Mouse (Mus musculus) cerebral cortex, adult 2 months (tissue): ENCODE results near the gene Agpat3.

Experiments used
- WGBS: fragments of 180-500 bp; shearing (Covaris S2); methylation state at CpG from one replicate; pipeline ENCODE4 v1.1.7; 2018; 5-methylcytosine and 5-hydroxymethylcytosine counted together

Agpat3 gene

DNA sequence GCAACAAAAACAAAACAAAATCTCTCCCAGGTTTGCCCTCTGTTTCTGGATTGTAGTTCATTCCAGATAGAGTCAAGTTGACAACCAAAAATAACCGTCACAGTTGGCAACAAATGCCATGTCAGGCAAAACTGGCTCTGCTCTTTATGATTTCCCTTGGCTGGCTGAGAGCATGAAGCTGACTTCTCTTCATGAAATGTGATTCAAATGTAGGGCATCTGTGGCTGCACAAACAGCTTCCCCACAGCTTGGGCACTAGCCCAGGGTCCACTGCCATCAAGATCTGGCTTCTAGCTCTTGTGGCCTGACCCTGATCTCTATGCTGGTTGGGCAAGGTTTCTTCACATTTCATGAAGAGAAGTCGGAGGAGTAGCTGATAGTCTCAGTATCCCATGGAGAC, 9.7 kb upstream of the Agpat3 start:
- WGBS = 60% methylated on average over 2 of the region's 2 CpGs

DNA sequence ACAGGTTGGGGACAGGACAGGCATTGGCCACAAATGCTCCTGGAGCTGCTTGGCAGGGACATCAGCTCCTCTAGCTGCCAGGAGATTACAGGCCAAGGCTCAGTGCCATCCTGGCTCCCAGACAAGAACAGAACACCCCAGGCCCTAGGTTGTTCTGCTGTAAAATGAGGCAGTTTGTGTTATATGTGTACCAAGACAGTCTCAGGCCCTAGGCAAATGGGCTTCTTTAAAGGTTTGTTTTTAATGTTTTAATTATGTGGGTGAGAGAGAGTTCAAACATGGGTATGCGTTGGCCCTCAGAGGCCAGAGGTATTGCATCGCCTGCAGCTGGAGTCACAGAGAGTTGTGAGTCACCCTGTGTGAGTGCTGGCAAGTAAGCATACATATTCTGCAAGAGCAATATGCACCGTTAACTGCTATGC, 8.0 kb upstream of the Agpat3 start:
- 33% methylated on average over 3 of the region's 3 CpGs for WGBS

DNA sequence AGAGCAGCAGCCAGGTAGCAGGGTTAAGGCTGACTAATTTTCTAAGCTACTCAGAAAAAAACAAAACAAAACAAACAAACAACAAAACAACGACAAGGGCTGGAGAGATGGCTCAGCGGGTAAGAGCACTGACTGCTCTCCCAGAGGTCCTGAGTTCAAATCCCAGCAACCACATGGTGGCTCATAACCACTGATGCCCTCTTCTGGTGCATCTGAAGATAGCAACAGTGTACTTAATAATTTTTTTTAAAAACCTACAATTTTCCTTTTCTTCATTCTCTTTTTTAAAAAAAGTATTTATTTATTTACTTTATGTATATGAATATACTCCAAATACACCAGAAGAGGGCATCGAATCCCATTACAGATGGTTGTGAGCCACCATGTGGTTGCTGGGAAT, 6.7 kb upstream of the Agpat3 start:
- WGBS = 87% methylated on average over 3 of the region's 3 CpGs

DNA sequence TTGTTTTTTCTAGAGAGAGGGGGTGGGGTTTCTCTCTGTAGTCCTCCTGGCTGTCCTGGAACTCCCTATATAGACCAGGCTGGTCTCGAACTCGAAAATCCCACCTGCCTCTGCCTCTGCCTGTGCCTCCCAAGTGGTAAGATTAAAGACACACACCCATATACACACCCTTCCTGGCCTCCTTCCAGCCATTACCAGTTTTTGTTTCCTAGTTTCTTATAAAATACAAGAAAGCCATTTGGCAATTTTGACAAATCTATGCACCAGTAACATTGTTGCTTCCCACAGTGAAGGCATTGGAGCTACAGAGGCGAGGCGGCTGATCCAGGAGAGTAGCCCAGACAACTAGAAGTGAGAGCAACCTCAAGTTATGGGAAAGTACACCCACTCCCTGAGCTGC, 6.0 kb upstream of the Agpat3 start:
- 74% methylated on average over 4 of the region's 4 CpGs for WGBS

DNA sequence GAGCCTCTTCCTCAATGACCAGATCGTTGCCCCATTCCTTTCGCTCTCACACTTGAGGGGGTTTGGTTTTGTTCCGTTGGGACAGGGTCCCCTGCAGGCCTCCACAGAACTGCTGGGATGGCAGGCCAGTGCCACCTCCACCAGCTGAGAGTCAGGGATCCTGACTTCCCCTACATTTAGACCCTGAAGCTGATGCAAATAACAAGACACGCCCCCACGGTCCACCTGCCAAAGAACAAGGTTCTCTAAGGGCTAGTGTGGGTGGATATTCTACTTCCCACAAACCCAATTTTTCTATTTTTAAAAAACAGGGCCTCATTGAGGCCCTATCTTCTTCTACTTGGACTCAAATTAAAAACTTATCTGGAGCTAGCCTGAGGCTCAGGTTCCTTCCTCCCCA, 5.5 kb upstream of the Agpat3 start:
- WGBS = 81% methylated on average over 5 of the region's 5 CpGs

DNA sequence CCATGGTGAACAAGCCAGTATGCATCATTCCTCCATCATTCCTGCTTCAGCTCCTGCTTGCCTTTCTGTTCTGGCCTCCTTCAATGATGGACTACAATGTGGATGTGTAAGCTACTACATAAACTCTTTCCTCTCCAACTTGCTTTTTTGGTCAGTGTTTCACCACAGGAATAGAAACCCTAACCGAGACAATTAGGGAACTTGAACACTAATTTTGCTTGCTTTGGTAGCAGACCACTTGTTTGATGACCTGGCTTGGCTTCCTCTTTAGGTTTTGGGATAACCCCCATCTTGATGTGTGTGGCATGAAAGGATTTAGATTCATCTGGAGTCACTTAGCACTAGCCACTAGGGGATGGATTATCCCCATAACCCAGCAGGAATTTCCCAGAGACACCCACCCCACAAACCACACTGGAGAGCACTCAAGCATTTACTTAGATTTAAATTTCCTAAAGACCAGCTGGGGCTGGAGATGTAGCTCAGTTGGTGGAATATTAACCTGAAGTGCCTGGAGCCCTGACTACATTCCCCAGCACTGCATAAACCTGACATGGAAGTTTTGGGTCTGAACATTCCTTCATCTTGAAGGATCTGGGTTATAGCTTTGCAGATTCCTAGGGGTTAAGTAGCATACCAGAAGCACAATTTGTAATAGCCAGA, 3.8 kb upstream of the Agpat3 start:
- 75% methylated on average over 1 of the region's 1 CpGs for WGBS

DNA sequence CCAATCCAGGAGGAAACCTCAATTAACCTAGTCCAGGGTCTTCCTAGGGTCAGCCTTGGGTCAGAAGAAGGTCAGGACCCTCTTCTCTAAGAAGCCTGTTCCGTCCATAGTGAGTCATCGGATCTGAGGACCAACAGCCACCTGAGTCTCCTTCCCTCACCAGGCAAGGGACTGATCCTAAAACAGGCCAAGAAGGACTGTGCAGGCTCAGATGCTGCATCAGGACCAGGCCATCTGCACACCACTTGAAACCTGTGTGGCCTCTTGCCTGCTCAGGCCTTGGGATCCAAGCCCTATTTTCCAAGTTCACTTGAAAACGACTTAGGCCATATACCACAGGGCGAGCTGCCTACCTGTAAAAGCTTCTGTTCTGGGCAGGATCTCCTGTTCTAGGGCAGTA, 907 bp upstream of the Agpat3 start:
- 84% methylated on average over 4 of the region's 4 CpGs for WGBS

DNA sequence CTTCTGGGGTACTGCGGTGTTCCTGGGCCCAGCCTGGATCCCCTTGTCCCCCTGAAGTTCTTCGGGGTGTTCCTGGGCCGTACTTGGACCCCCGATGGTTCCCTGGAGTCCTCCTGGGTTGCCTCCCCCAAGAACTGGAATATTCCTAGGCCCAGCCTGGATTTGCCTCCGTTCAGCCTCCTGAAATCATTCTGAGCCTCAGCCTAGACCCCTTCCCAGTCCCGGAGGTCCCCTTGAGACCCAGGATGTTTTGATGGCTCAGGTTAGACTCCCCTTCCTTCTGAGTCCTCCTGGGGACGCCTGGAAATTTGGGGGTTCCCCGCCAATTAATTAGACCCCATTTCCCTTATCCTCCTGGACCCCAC, 359 bp upstream of the Agpat3 start:
- WGBS = 22% methylated on average over 8 of the region's 8 CpGs

DNA sequence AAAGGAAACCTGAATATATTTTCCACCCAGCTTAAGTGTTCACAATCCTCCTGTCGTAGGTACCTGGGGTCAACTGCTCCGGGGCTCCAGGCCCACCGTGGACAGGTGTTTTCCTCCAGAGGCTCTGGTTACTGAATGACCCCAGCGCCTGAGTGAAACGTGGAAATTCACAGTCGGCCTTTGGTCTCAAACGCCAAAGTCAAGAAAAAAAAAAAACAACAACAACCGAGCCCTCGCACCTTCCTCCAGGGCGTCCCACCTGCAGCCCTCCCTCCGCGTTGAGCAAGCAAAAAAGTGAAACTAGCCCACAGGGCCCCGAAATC, 764 bp downstream of the Agpat3 start:
- 2% methylated on average over 13 of the region's 13 CpGs for WGBS

DNA sequence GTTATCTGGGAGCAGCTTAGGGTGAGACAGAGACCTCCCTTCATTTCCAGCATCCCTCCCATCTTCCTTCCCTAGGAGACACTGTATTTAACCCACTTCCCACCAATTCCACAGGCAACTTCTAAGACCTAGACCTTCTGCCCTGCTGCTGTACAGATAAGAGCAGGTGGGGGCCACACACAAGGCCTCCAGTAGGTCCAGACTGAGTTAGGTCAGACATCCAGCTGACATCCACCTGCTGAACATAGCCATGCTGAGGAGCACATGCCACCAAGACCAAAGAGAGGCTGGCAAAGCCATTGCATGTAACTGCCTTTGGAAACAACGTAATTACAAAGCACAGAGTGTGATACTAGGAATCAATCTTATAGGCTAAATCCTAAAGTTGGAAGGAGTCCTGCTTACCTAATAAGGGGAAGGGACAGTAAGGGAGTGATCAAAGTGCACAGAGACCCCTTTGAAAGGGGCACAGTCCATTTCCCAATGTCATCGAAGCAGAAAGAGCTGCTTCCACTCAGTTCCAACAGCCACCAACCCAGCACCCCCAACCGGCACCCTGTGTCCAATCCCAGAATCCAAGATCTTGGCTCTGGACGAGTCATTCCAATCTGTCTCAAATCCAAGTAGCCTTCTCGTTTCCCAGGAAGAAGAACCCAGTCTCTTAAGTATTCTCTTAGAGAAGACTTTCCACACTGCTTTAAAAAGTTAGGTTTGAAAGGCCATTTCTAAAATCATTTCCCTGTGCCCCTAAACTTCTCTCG, 1.3 kb downstream of the Agpat3 start:
- WGBS = 6% methylated on average over 6 of the region's 6 CpGs

DNA sequence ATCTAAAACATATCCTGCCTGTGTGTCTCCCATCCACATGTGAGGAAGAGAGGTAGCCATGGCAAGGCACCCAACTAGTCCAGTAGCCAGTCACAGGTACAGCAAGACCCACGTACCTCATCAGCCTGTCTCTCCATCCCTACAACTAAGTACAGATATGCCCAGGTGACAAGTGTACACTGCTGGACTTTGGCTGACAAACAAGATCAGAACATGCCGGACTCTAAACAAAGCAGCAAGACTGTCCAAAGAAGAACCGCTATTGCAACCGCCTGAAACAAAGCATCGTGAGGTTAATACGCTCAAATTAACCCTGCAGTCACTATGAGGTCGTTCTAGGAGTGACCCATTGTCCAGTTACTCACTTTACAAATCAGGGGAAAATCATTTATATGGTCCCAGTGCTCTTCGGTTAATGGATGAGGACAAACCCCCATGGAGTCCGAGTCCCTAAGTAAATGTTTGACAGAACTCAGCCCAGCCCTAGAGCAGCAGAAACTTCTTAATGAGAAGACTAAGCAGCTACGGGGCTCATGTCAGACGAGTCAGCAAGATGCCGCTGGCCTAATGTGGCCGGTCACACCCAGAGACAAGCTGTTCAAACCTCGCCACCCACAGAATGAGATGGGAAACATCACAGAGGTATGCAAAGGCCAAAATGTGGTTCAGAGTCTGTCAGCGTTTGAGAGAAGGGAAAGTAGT, 2.7 kb downstream of the Agpat3 start:
- WGBS = 61% methylated on average over 15 of the region's 15 CpGs

DNA sequence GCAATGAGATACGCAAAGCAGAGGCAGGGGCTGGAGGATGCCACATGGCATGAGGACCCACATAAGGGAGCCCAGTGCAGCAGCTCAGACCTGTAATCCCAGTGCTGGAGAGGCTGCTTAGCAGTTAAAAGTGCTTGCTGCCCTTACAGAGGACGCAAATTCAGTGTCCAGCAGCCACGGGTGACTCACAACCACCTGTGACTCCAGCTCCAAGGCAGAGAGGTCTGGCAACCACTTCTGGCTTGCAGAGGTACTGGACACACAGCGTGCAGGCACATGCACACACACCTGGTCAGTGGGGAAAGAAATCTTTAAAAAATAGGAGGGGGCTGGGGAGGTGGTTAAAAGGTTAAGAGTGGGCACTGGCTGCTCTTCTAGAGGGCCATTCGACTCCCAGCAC, 4.1 kb downstream of the Agpat3 start:
- WGBS = 84% methylated on average over 5 of the region's 5 CpGs

DNA sequence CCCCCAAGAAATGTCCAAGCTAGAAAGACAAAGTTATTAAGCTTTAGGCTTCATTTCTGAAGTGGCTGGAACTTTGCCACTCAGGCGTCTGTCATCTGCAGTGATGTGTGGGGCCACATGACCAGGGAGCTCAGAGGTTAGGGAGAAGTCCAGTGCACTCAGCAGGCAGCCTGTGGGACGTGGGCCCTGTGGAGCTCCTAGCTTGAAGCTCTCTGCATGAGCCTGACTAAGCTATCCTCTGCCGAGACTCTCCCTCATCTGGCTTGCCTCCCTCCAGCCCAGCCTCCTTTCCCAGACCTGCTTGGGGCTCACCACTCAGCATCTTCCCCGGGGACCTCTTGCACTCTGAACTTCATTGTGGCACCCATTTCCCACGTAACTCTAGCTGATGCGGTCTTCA, 4.8 kb downstream of the Agpat3 start:
- 69% methylated on average over 6 of the region's 6 CpGs for WGBS

DNA sequence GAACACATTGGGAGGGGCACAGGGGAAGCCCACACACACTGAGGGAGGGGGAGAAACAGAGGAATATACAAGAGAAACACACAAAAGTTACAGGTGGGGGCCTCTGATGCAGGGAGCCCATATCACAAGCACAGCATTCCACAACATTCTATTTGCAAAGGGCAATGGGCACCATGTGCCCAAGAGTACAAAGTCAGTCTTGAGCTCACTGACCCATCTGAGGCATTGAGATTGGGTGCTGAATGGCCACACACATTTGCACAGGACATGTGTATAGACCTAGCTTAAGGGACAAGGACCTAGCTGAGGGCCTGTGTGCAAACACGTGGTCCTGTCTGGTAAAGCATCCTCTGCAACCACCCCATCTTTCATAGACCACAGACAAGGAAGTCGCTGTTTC, 6.8 kb downstream of the Agpat3 start:
- WGBS = 94% methylated on average over 2 of the region's 2 CpGs

DNA sequence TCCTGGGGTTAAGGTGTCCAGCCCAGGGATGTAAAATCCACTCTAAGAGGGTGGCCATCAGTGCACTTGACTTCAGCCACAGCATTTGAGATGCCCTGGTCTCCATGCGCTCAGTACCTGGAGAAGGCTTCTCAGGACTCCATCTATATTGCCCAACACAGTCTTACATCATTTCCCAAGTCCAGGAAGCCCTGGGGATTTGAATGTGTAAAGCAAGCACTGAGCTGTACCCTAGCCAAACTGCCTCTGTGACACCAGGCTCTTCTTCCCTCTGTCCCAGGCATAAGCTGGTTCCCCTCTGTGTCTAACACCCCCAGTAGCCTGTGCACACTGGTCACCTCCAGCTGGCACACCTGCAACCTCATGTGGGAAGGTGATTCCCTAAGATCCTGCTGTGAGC, 10.2 kb downstream of the Agpat3 start:
- WGBS = 100% methylated on average over 1 of the region's 1 CpGs

DNA sequence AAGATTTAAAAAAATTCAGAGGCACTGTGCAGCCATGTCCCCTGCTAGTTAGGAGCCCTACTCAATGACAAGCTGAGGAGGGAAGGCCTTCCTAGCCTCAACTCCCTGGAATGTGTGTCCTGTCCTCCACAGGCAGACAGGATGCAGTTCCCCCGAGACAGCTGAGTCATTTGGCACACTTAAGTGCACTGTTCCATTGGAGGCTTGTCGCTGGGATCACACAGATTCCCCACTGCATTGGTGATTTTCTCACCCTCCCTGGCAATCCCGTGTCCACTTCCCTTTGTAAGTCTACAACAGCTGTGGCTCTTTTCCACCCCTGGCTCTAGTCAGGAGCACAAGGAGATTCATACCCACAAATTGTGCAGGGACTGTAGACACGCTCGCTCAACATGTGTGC, 14.1 kb downstream of the Agpat3 start:
- 30% methylated on average over 5 of the region's 5 CpGs for WGBS

DNA sequence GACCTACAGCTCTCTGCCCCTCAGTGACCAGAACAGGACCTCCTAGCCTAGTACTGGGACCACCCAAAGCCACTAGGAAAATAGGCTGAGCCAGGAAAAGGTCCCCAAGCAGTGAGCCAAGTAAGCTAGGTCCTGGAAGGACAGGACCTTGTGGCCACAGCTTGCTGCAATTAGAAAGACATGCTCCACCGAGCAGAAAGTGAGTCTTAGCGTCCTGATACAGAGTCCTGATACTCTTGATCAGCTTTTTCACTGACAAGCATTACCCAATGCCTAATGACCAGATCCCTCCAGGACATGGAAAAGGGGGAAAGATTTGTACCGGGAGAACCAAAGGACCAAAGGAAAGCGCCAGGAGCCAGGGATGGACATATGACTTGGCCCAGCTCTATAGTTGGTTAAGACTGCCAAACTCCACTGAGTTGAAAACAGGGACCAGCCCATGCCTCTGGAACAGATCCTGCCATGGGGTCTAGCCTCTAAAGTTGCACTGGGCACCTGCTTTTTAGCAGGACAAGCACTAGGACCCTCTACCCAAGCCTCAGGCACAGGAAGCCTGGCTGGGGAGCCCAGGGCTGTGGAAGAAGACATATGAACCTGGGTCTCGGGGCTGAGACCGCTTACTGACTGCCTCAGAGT, 17.2 kb downstream of the Agpat3 start:
- 74% methylated on average over 6 of the region's 6 CpGs for WGBS

DNA sequence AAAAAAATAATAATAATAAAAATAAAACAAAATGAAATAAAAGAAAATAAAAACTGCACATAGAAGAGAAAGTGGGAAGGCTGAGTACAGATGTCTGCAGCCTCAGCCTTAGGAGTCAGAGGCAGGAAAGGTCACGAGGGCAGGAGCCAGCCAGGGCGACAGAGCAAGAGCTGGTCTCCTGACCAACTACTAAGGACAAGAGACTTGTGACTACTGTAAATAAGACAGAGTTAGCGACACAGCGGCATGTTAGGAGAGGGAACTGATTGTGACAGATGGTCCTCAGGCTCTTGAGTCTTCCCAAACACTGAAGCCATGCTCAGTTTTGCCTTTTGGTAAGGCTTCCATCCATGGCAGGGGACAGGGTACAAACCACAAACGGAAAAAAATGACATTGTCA, 20.7 kb downstream of the Agpat3 start:
- 82% methylated on average over 5 of the region's 5 CpGs for WGBS

DNA sequence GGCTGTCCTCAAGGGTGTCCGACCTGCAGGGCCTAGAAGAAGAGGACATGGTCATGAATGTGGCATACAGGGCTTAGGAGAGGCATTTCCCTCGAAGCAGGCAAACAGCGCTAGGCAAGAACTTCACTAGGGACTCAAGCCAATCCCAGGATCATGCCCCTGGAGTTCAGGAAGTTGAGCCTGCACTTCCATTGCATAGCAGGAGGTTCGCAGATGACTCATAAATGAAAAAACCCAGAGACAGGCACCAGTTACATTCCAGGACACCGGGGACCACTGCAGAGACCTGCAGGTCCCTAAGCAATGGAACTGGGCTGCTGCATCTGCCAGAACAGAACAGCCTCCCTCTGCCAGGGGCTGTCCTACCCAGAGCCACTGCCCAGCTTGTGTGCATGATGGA, 23.0 kb downstream of the Agpat3 start:
- 78% methylated on average over 5 of the region's 5 CpGs for WGBS

DNA sequence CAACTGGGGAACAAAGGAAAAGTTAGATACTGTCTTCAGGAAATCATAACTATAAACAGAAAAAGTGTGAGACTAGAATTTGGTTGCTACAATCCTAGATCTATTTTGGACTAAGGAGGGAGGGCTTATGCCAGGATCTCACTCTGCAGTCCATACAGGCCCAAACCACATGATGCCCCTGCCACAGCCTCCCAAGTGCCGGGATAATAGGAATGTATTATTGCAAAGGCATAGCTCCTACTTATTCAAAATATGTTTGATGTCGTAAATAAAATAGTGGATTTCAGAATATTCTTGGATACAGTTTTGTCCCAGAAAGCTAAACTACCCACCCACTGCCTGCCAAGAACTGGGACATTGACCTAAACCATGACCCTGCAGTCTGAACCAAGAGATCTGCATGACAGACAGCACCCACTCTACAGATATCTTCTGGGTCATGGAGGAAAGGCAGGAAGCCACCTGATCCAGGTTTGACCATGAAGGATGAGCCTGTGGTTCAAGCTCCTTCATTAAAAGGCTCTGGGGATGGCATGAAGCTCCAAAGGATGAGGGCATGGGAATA, 24.2 kb downstream of the Agpat3 start:
- 86% methylated on average over 2 of the region's 2 CpGs for WGBS

DNA sequence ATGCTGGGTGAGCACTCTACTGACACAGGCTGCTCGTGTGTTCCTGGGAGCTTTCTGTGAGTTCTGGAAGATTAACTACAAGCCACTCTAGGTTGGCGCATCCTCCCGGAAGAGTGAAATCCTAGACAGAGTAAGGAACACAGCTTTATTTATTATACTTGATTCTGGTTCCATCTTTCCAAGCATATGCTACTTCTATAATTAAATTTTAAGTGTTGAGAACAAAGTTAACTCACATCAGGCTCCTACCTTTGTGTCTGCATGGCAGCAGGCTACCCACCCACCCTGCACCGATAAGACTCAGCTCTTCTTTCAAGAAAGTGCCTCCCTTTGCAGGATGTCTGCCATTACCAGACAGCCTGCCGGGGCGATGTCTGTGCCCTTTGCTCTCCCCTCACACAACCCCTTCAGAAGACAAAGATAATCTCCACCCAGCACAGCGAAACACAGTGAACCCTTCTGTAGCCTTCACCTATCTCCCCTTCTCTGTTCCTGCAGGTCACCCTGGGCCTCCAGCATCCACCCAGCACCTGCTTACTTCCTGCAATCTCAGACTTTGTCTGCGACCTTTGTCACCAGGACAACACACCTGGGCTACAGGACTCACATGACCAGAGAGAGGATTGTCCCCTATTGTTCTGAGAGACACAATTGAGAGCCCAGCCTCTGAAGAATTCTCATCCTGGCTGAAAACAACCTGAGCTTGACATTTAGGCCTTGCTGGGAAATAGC, 26.2 kb downstream of the Agpat3 start:
- 46% methylated on average over 8 of the region's 8 CpGs for WGBS
